Mouse (Mus musculus): ENCODE measurements around the gene Ppp1ca.

GRCm38 (mm10) chr19:4143759-4144268 is 48.1 kb upstream of the Ppp1ca start, which contains the start of gene Cabp4:
- no peak for TF ChIP-seq CTCF (IDR thresholded peaks at IDR 0.05)
- TF ChIP-seq EP300 (IDR thresholded peaks at IDR 0.05; ENCODE audit: insufficient read depth, low read depth, low read length): no peak
- TF ChIP-seq POLR2A (IDR thresholded peaks at IDR 0.05; ENCODE audit: insufficient read depth, low read depth, low read length): no peak

Data from heart, adult 2 months (tissue).